Mouse (Mus musculus): ENCODE measurements at regions not wholly inside any gene's neighbourhood (a gene's known extent, or its start where the extent isn't known, plus 50 kb on each side); places are given as distances from the start of the nearest gene placed in this dataset.

GRCm38 (mm10) chr2:79056138-79056537 is 188.2 kb downstream of the Ube2e3 start:
- TF ChIP-seq CTCF (IDR thresholded peaks at IDR 0.05; ENCODE audit: extremely low read depth, insufficient read length, insufficient replicate concordance, low read depth, low read length) (no peak), POLR2A (IDR thresholded peaks at IDR 0.05; ENCODE audit: low read depth, low read length) (no peak)

All from small intestine, adult 2 months (tissue).